Mouse (Mus musculus) liver, embryonic 14.5 days (tissue): ENCODE data around the gene Hectd2.

Experiments used
- CTCF ChIP-seq: IDR thresholded peaks from 2 replicates; pipeline ENCODE4 v1.5.1; 2016; ENCODE audit warnings: antibody characterized with exemption, low read depth, control low read depth
- EP300 ChIP-seq: IDR thresholded peaks from 2 replicates; pipeline ENCODE4 v1.6.1; 2016; ENCODE audit warnings: antibody characterized with exemption, low read depth

DNA sequence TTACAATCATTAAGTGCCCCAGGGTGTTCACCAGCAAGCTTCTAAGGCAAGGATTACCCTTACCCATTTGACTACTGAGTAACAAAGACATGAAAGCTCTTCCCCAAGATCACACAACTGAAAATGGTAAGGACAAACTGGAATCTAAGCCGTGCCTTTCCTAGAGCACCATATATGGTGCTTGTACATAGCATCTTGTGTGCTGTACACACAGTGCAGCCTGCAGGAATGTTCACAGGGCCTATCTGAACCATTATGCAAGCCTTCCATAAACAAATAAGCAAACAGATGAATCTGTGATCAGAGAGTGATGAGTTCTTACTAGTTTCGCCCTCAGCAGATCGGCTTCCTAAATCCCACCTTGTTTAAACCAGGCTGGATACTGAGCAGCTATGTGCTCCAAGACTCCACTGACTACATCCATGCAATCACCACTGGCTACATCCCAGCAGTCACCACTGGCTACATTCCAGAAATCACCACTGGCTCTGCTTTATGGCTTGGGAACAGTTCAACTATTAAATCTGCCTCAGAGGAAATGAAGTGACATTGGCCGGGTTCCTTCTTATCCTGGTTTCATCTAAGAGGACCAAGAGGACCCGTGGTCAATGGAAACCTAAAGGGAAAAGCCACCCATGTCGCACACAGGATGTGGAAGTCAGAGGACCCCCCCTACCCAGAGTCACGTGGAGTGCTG lies 91.8 kb downstream of the Hectd2 start:
- TF ChIP-seq CTCF (no peak), EP300 (no peak)
